Mouse (Mus musculus) liver, embryonic 11.5 days (tissue): ENCODE measurements around the gene Scaf8. TPM values are rescaled to one million over a fixed set of nuclear protein-coding genes. Genes with fewer than 3 reads are reported as not detected.
"Not testable (repeated sequence)": the region's sequence is repeated elsewhere in the genome, so short reads cannot be mapped to it uniquely, and the experiment has no call there.

ENCODE experiments used
- ATAC-seq: fragments of 200-750 bp; cut with Nextera tagmentation; replicated peaks from 2 replicates; pipeline ENCODE4 v1.8.0; 2017; ENCODE audit warnings: moderate number of reproducible peaks, mild to moderate bottlenecking, moderate TSS enrichment, moderate library complexity; ENCODE audit not compliant: low FRiP score
- DNase-seq: peaks from one replicate; pipeline ENCODE4 v3.0.0-alpha.2; 2017; ENCODE audit warnings: low spot score
- H3K27ac ChIP-seq: fragments of 300-500 bp; sonication (generic); 2 replicates; pipeline ENCODE4 v1.5.1; 2014; ENCODE audit warnings: mild to moderate bottlenecking, low read depth, low read length, control low read depth
- H3K27me3 ChIP-seq: fragments of 300-500 bp; sonication (generic); replicated peaks from 2 replicates; pipeline ENCODE4 v1.6.1; 2014; ENCODE audit warnings: low read length, mixed read lengths; ENCODE audit not compliant: control insufficient read depth, insufficient read depth
- H3K36me3 ChIP-seq: fragments of 300-500 bp; sonication (generic); 2 replicates; pipeline ENCODE4 v1.6.1; 2014; ENCODE audit warnings: mild to moderate bottlenecking, low read length, moderate library complexity, mixed read lengths; ENCODE audit not compliant: control insufficient read depth, insufficient read depth
- H3K4me1 ChIP-seq: fragments of 300-500 bp; sonication (generic); replicated peaks from 2 replicates; pipeline ENCODE4 v1.6.1; 2014; ENCODE audit warnings: low read length, mixed read lengths; ENCODE audit not compliant: control insufficient read depth, insufficient read depth
- H3K4me2 ChIP-seq: fragments of 300-500 bp; sonication (generic); 2 replicates; pipeline ENCODE4 v1.6.1; 2014; ENCODE audit warnings: mild to moderate bottlenecking, control low read depth, moderate library complexity
- H3K4me3 ChIP-seq: fragments of 300-500 bp; sonication (generic); 2 replicates; pipeline ENCODE4 v1.5.1; 2014; ENCODE audit warnings: low read depth, low read length, control low read depth
- H3K9ac ChIP-seq: fragments of 300-500 bp; sonication (generic); 2 replicates; pipeline ENCODE4 v1.6.1; 2014; ENCODE audit warnings: low read depth, low read length, control low read depth
- H3K9me3 ChIP-seq: fragments of 300-500 bp; sonication (generic); 2 replicates; pipeline ENCODE4 v1.6.1; 2016; ENCODE audit warnings: low read length, inconsistent platforms, mixed read lengths; ENCODE audit not compliant: control insufficient read depth
- WGBS: fragments of 180-500 bp; shearing (Covaris S2); extraction: QIAGEN DNeasy Blood & Tissue Kit; methylation state at CpG from one replicate; pipeline ENCODE4 v1.1.7; 2014; 5-methylcytosine and 5-hydroxymethylcytosine counted together
- polyA plus RNA-seq: library from polyadenylated mRNA; unstranded; fragments of >200 nt; fragmentation: Nextera tagmentation; extraction: Ambion mirVana; gene quantifications from 2 replicates; pipeline ENCODE4 v1.2.1, GENCODE M21; 2014

Gene Scaf8
- 24.4 and 24.5 TPM in 2 replicates for polyA plus RNA-seq

GRCm38 (mm10) chr17:3114720-3115379, at the start of gene Scaf8:
Scaf8 (plus strand) TSS chr17:3114972.
- Histone ChIP-seq H3K4me2 (peak within 1 kb of the TSS; percentile 79), H3K9me3 (no peaks in the 10 kb centered on the region), H3K27ac (peak within 1 kb of the TSS; percentile 97), H3K36me3 (no peaks in the 10 kb centered on the region), H3K27me3 (no peaks in the 10 kb centered on the region), H3K4me1 (peaks cover 3% of the 10 kb centered on the region), H3K9ac (peak within 1 kb of the TSS; percentile 92), H3K4me3 (peak within 1 kb of the TSS; percentile 73)
- peak; percentile 91 for DNase-seq
- peak; percentile 91 for ATAC-seq
- WGBS = under 1% methylated on average over 81 of the region's 91 CpGs

- Histone ChIP-seq H3K4me3 (no peak overlapping the region), H3K36me3 (peaks cover 17% of the 10 kb centered on the region), H3K9ac (no peak overlapping the region), H3K4me2 (no peak overlapping the region), H3K4me1 (no peaks in the 10 kb centered on the region), H3K9me3 (peaks cover 2% of the 10 kb centered on the region), H3K27ac (no peak overlapping the region), H3K27me3 (no peaks in the 10 kb centered on the region)
- no peak; the same call in 1 of the 2 replicates for ATAC-seq
- no peak for DNase-seq
- WGBS = 86% methylated on average over 9 of the region's 9 CpGs
Measured at GRCm38 (mm10) chr17:3075166-3075872, 39.5 kb upstream of the Scaf8 start.

DNA sequence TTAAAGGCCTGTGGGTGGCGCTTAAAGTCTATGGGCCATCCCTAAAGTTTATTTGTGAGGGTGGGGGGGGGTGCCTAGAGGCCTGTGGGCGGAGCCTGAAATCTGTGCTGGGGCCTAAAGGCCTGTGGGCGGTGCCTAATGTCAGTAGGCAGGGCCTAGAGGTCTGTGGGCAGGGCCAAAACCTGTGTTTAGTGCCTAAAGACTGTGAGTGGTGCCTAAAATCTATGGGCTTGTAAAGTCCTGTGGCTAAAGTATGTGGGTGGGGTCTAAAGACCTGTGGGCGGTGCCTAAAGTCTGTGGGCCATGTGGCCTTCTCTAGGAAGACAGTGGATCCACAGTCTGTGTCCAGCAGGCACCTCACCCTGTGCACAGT, 38.9 kb upstream of the Scaf8 start:
- H3K4me1 ChIP-seq = no peaks in the 10 kb centered on the region
- peaks cover 16% of the 10 kb centered on the region for H3K36me3 ChIP-seq
- WGBS = 84% methylated on average over 4 of the region's 4 CpGs
- no peak overlapping the region for H3K4me3 ChIP-seq
- no peak overlapping the region for H3K9ac ChIP-seq
- DNase-seq = no peak
- no peak overlapping the region for H3K27ac ChIP-seq
- ATAC-seq = no peak
- H3K27me3 ChIP-seq = no peaks in the 10 kb centered on the region
- H3K4me2 ChIP-seq = no peak overlapping the region
- peaks cover 2% of the 10 kb centered on the region for H3K9me3 ChIP-seq

DNA sequence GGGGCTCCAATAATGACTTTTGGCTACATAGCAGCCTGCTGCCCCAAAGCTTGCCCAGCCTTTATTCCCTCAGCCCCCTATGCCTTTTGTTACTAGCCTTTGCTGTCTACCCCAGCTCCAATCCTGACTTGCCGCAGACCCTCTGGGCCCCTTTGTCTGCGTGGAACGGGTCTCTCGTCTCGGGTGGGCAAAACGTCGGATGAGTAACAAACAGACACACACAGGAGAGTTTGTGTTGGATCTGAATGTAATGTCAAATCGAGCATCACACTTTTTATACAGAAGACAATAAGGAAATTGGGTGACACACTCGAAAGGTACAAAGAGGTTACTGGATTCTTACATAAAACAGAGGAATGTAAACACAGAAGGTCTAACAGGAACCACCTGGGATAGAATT, 36.8 kb upstream of the Scaf8 start:
- not testable (repeated sequence) for H3K27me3 ChIP-seq, H3K9ac ChIP-seq, ATAC-seq, H3K4me1 ChIP-seq, H3K27ac ChIP-seq, H3K4me2 ChIP-seq, DNase-seq, H3K4me3 ChIP-seq, H3K9me3 ChIP-seq
- WGBS = 88% methylated on average over 9 of the region's 9 CpGs
- H3K36me3 ChIP-seq = peaks cover 13% of the 10 kb centered on the region

DNA sequence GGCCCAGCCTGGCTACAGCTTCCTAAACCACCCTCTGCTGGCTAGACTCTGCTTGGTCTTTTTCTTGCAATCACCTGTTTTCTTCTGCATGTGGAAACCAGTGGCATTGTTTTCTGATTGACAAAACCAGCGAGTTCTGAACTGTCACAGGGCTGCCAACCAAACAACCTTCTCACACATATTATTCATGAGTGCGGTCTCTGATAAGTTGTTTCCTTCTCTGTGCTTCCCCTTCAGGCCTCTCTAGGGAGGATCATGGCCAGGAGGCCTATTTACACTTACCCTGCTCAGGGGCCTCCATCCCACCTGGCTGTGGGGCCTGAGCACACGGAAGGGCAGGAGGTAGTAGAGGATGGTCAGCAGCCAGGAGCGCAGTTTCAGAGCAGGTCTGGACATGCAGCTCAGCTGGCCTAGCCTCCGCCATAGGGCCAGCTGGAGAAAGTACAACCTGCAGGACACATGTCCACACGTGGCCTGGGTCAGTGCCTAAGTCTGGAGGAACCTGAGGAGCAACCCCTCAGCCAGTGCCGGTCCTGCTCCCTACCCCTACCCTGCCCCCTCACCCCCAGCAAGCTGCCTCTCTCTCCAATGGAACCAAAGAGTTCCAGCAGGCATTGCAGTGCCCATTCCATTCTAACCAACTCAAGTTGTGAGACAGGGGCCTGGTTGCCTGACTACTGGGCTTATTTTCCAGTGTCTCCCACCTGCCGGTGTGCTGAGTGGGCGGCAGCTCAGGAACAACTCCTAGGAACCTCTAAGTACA, 34.0 kb upstream of the Scaf8 start:
- DNase-seq, H3K9me3 ChIP-seq, ATAC-seq, H3K36me3 ChIP-seq, H3K27me3 ChIP-seq, H3K4me1 ChIP-seq, H3K27ac ChIP-seq, H3K9ac ChIP-seq, H3K4me2 ChIP-seq, H3K4me3 ChIP-seq: not testable (repeated sequence)
- WGBS = 85% methylated on average over 7 of the region's 9 CpGs

GRCm38 (mm10) chr17:3081512-3082100, 33.2 kb upstream of the Scaf8 start:
- H3K9ac ChIP-seq, H3K27me3 ChIP-seq, H3K4me3 ChIP-seq, DNase-seq, H3K36me3 ChIP-seq, H3K9me3 ChIP-seq, H3K27ac ChIP-seq, H3K4me2 ChIP-seq, H3K4me1 ChIP-seq: not testable (repeated sequence)
- peak; percentile 39 for ATAC-seq
- whole genome bisulfite sequencing = 83% methylated on average over 2 of the region's 3 CpGs

DNA sequence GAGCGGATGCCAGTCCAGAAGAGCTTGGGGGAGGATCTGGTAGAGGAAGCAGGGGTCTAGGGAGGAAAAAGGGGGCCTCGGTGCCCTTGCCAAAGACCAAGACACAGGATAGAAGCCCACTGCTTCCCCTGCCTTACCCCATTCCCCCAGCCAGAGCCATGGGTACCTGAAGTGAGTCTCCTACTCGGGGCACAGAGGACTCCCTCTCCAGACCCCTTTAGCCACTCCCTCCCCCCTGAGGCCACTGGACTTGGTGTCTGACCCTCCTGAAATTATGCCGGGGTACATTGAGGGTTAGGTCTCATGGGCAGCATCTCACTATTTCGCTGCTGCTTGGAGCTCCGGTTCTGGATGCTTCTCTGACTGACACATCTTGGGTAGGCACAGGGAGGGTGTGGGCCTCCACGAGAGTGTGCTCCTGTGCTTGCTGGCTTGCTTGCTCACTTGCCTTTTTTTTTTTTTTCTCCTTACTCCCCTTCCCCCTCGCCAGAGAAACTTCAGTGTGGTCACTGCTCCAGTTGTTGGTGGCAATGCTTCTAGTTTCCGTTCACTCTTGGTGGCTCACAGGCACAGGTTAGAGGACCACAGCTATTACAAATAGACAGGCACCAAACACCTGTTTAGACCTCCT, 32.5 kb upstream of the Scaf8 start:
- not testable (repeated sequence) for DNase-seq, H3K4me3 ChIP-seq, H3K36me3 ChIP-seq, H3K27me3 ChIP-seq, H3K9ac ChIP-seq, H3K9me3 ChIP-seq, H3K27ac ChIP-seq, H3K4me1 ChIP-seq
- H3K4me2 ChIP-seq = peak overlapping the region; percentile 55
- 76% methylated on average over 6 of the region's 9 CpGs for WGBS
- ATAC-seq = peak; percentile 60
